Mouse (Mus musculus) hindbrain, embryonic 11.5 days (tissue): Measurements from ENCODE around the gene Mrvi1. TPM values are rescaled to one million over a fixed set of nuclear protein-coding genes. Genes with fewer than 3 reads are reported as not detected.

Experiments
- ATAC-seq: fragments of 200-750 bp; cut with Nextera tagmentation; 2 replicates; pipeline ENCODE4 v1.8.0; 2017; ENCODE audit warnings: mild to moderate bottlenecking, moderate TSS enrichment, moderate library complexity; ENCODE audit not compliant: low FRiP score
- DNase-seq: peaks from one replicate; pipeline ENCODE4 v3.0.0-alpha.2; 2015; ENCODE audit warnings: low spot score
- H3K27ac ChIP-seq: fragments of 300-500 bp; sonication (generic); 2 replicates; pipeline ENCODE4 v1.5.1; 2014; ENCODE audit warnings: mild to moderate bottlenecking, low read depth, low read length
- H3K27me3 ChIP-seq: fragments of 300-500 bp; sonication (generic); 2 replicates; pipeline ENCODE4 v1.6.1; 2014; ENCODE audit warnings: mild to moderate bottlenecking, low read length, moderate library complexity, mixed read lengths; ENCODE audit not compliant: control insufficient read depth, insufficient read depth
- H3K36me3 ChIP-seq: fragments of 300-500 bp; sonication (generic); 2 replicates; pipeline ENCODE4 v1.6.1; 2014; ENCODE audit warnings: mild to moderate bottlenecking, low read length, moderate library complexity, mixed read lengths; ENCODE audit not compliant: control insufficient read depth, insufficient read depth
- H3K4me1 ChIP-seq: fragments of 300-500 bp; sonication (generic); replicated peaks from 2 replicates; pipeline ENCODE4 v1.6.1; 2014; ENCODE audit warnings: low read length, mixed read lengths; ENCODE audit not compliant: control insufficient read depth, insufficient read depth
- H3K4me2 ChIP-seq: fragments of 300-500 bp; sonication (generic); replicated peaks from 2 replicates; pipeline ENCODE4 v1.6.1; 2014; ENCODE audit warnings: mild to moderate bottlenecking, low read depth, low read length
- H3K4me3 ChIP-seq: fragments of 300-500 bp; sonication (generic); 2 replicates; pipeline ENCODE4 v1.5.1; 2014; ENCODE audit warnings: low read depth, low read length
- H3K9ac ChIP-seq: fragments of 300-500 bp; sonication (generic); 2 replicates; pipeline ENCODE4 v1.6.1; 2014; ENCODE audit warnings: low read depth, low read length
- H3K9me3 ChIP-seq: fragments of 300-500 bp; sonication (generic); 2 replicates; pipeline ENCODE4 v1.6.1; 2016; ENCODE audit warnings: low read length; ENCODE audit not compliant: control insufficient read depth
- WGBS: fragments of 180-500 bp; shearing (Covaris S2); extraction: QIAGEN DNeasy Blood & Tissue Kit; methylation state at CpG from one replicate; pipeline ENCODE4 v1.1.7; 2014; 5-methylcytosine and 5-hydroxymethylcytosine counted together
- polyA plus RNA-seq: library from polyadenylated mRNA; unstranded; fragments of >200 nt; fragmentation: Nextera tagmentation; extraction: Ambion mirVana; gene quantifications from 2 replicates; pipeline ENCODE4 v1.2.1, GENCODE M21; 2014

The Mrvi1 gene
- 1.4 and 1.7 TPM in 2 replicates for polyA plus RNA-seq

DNA sequence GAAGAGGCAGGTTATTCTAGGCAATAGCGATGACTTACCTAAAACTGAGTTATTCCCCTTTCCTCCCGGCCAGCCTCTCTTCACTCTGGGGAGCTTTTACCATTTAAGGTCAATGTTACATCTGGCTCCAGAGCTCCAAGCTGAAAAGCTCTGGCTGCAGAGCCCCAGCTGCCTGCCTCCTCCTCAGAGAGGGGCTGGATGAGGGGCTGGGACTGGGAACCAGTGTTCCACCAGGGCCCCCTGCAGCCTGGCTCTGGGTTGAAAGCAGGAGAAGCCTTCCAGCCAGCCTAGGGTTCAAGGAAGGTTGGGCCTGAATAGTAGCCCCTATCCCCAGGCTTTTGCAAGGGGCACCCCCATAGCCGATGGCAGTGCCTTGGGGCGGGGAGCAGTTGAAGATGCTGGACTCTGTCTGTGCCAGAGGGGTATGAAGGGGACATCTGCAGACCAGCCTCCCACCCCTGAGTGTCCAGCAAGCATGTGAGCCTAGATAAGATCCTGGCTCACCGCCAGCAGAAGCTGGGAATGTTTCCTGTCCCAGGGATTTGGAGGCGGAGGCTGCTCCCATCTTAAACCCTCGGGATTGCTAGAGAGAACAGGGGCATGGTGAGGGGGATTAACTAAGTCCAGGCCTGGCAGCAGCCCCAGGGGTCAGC is at the start of gene Mrvi1:
Gene Mrvi1 (minus strand): TSS at position 409 of the 653 bp plus-strand sequence.
- H3K4me2 ChIP-seq = no peak within 1 kb of the TSS
- DNase-seq = peak; percentile 8
- no peak within 1 kb of the TSS for H3K27ac ChIP-seq
- H3K36me3 ChIP-seq = no peaks in the 10 kb centered on the region
- no peak for ATAC-seq
- H3K9me3 ChIP-seq = no peaks in the 10 kb centered on the region
- WGBS = 66% methylated on average over 7 of the region's 7 CpGs
- H3K4me3 ChIP-seq = no peak within 1 kb of the TSS
- no peaks in the 10 kb centered on the region for H3K27me3 ChIP-seq
- no peaks in the 10 kb centered on the region for H3K4me1 ChIP-seq
- H3K9ac ChIP-seq = no peak within 1 kb of the TSS

DNA sequence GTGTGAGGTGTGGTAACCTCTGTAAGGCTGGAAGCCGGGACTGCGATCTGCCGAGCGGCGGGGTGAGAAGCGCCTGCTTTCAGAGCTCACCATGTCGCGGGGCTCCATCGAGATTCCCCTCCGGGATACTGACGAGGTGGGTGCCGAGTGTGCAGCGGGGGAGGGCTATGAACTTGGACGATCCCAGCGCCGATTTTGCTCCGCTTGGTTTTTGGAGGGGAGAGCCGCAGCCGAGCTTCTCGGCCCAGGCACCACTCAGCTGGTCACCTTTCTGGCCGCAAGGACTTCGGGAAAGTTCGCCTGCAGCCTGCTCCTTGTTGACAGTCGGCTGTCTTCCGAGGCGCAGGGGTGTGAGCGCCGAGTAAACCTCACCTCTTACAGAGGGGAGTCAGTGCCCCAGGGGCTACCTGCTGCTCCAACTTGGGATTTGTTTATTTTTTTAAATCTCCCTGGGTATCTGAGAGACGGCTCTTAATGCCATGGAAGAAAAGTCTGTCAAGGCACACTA is 46.8 kb upstream of the Mrvi1 start:
- WGBS = under 1% methylated on average over 29 of the region's 29 CpGs
- Histone ChIP-seq H3K4me1 (no peaks in the 10 kb centered on the region), H3K27me3 (no peaks in the 10 kb centered on the region), H3K9me3 (no peaks in the 10 kb centered on the region), H3K4me3 (peak overlapping the region; percentile 94), H3K4me2 (peak overlapping the region; percentile 78), H3K9ac (peak overlapping the region; percentile 76), H3K27ac (peak overlapping the region; percentile 89), H3K36me3 (peaks cover under 1% of the 10 kb centered on the region; the same call in 1 of the 2 replicates)
- DNase-seq = no peak
- ATAC-seq = peak; percentile 67

- peak within 1 kb of the TSS; percentile 78 for H3K4me2 ChIP-seq
- no peaks in the 10 kb centered on the region for H3K36me3 ChIP-seq
- H3K9ac ChIP-seq = peak within 1 kb of the TSS; percentile 76
- H3K4me1 ChIP-seq = no peaks in the 10 kb centered on the region
- no peaks in the 10 kb centered on the region for H3K9me3 ChIP-seq
- H3K27me3 ChIP-seq = no peaks in the 10 kb centered on the region
- peak within 1 kb of the TSS; percentile 94 for H3K4me3 ChIP-seq
- peak; percentile 97 for ATAC-seq
- peak within 1 kb of the TSS; percentile 89 for H3K27ac ChIP-seq
- peak; percentile 95 for DNase-seq
- WGBS = 8% methylated on average over 45 of the region's 45 CpGs
Observed at GRCm38 (mm10) chr7:111028281-111029045, 46.2 kb upstream of the Mrvi1 start, which contains the start of gene Ctr9. Gene Ctr9, plus strand, starts transcription at chr7:111028951.

- no peaks in the 10 kb centered on the region for H3K36me3 ChIP-seq
- WGBS = 66% methylated on average over 4 of the region's 4 CpGs
- no peak overlapping the region for H3K9ac ChIP-seq
- no peaks in the 10 kb centered on the region for H3K4me1 ChIP-seq
- H3K4me3 ChIP-seq = no peak overlapping the region
- ATAC-seq (no peak), DNase-seq (no peak)
- no peak overlapping the region for H3K27ac ChIP-seq
- H3K9me3 ChIP-seq = no peaks in the 10 kb centered on the region
- no peaks in the 10 kb centered on the region for H3K27me3 ChIP-seq
- H3K4me2 ChIP-seq = no peak overlapping the region
Observed at GRCm38 (mm10) chr7:111024912-111025311, 42.7 kb upstream of the Mrvi1 start.

DNA sequence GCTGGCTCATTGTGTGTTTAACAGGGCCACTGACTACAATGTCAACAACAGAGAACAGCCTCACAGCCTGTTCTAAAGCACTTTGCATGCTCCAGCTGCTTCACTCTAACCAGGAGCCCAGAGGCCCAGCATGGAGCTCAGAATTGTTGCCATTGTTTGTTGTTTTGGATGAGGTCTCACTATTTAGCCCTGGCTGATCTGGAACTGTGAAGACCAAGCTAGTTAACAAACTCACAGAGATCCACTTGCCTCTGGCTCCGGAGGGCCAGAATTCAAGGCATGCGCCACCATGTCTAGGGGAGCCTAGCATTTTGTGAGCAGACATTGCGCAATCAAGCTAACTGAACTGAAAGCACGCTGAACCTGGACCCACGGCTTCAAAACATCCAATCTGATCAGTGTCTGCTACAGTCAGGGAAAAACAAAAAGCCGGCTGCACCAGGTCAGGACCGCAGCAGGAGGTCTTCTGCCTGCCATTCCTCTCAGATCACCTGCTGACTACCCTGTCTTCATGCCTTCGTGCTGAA is 41.9 kb upstream of the Mrvi1 start:
- WGBS = 19% methylated on average over 8 of the region's 8 CpGs
- ATAC-seq = peak; percentile 8; the same call in 1 of the 2 replicates
- H3K36me3 ChIP-seq = no peaks in the 10 kb centered on the region
- peak; percentile 45 for DNase-seq
- H3K27me3 ChIP-seq = no peaks in the 10 kb centered on the region
- no peak overlapping the region for H3K4me2 ChIP-seq
- no peak overlapping the region for H3K9ac ChIP-seq
- no peaks in the 10 kb centered on the region for H3K9me3 ChIP-seq
- peak overlapping the region; percentile 40; the same call in 1 of the 2 replicates for H3K27ac ChIP-seq
- no peak overlapping the region for H3K4me3 ChIP-seq
- H3K4me1 ChIP-seq = no peaks in the 10 kb centered on the region

DNA sequence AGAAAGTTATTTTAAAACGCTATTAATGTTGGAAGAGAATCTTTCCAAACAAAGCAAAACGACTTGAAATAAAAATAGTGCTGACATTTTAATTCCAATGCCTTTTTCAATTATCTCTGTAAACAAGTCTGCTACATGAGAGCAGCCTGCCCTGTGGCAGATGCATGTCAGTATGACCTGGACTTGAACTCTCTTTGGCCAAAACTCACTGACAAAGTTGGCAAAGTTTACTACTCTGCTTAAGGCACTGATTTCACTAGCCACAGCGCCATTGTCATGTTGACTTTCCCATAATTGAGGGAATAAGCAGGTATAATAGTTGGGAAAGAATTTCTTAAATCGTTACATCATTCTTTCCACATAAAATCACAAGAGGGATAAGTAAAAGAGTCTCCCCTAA is 38.6 kb upstream of the Mrvi1 start:
- Histone ChIP-seq H3K4me3 (no peak overlapping the region), H3K36me3 (no peaks in the 10 kb centered on the region), H3K4me1 (no peaks in the 10 kb centered on the region), H3K9me3 (no peaks in the 10 kb centered on the region), H3K27me3 (no peaks in the 10 kb centered on the region), H3K9ac (no peak overlapping the region), H3K27ac (no peak overlapping the region), H3K4me2 (no peak overlapping the region)
- WGBS = 86% methylated on average over 4 of the region's 4 CpGs
- ATAC-seq (no peak), DNase-seq (no peak)

DNA sequence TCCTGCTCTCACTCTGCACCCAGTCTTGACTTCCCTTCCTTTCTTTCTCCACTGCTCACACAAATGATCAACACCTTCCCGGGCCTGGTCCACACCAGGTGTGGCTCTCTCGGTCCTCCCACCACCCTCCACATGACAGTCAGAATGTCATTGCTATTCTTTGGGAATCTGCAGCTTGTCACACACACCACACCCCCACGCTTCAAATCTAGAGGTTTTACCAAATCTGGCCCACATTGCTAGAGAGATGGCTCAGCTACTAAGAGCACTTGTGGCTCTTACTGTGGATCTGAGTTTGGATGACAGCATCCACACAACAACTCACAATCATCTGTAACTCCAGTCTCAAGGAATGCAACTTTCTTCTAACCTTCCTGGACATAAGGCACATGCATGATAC is 34.7 kb upstream of the Mrvi1 start:
- WGBS = 88% methylated on average over 3 of the region's 3 CpGs
- Histone ChIP-seq H3K9ac (no peak overlapping the region), H3K4me1 (no peaks in the 10 kb centered on the region), H3K36me3 (no peaks in the 10 kb centered on the region), H3K4me2 (no peak overlapping the region), H3K9me3 (no peaks in the 10 kb centered on the region), H3K4me3 (no peak overlapping the region), H3K27ac (no peak overlapping the region), H3K27me3 (no peaks in the 10 kb centered on the region)
- ATAC-seq = no peak
- no peak for DNase-seq

DNA sequence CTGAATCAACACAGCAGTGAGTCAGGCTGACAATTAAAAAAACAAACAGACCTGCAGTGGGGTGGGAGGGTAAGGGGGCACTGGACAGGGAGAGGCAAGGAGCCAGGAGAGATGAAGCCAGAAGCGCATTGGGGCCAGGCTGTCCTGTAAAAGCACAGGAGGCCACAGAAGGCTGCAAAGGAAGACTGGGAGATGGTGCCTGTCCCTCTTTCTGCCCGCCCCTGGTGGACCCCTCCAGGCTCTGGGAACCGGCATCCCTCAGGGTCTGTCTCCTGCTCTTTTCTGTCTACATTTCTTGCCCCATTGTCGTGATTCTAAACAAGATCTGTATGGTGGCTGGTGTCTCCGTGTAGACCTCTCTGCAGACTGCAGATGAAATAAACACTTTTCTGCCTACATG is 33.5 kb upstream of the Mrvi1 start:
- H3K9ac ChIP-seq = no peak overlapping the region
- H3K36me3 ChIP-seq = no peaks in the 10 kb centered on the region
- no peaks in the 10 kb centered on the region for H3K4me1 ChIP-seq
- WGBS = 76% methylated on average over 4 of the region's 5 CpGs
- ATAC-seq (no peak), DNase-seq (no peak)
- no peaks in the 10 kb centered on the region for H3K27me3 ChIP-seq
- H3K4me3 ChIP-seq = no peak overlapping the region
- H3K4me2 ChIP-seq = no peak overlapping the region
- H3K27ac ChIP-seq = no peak overlapping the region
- no peaks in the 10 kb centered on the region for H3K9me3 ChIP-seq
